Mouse (Mus musculus): ENCODE results near the gene Mms22l. TPM values are rescaled to one million over a fixed set of nuclear protein-coding genes. Genes with fewer than 3 reads are reported as not detected.
A peak's percentile ranks its signal among the peaks of the same experiment; 100 is the strongest.
"Not testable (repeated sequence)": the region's sequence is repeated elsewhere in the genome, so short reads cannot be mapped to it uniquely, and the experiment has no call there.

Gene Mms22l
- polyA plus RNA-seq, 1 experiment from 2014 or later, result 25.4 TPM

DNA sequence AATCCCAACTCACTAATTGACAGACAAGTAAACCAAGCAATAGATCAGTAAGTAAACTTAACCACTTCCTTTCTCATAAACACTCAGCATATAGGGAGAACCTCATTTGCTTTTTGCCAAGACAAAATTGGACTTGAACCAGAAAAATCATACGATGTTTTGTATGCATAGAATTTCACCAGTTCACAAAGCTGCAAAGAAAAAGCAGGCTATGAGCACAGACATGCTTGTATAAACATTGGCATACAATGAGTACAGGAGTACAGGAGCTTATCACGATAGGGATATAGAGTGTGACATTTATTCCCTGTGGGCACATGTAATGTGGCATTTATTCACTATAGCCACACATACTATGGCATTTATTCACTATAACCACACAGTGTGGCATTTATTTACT, 134.2 kb downstream of the Mms22l start:
- Histone ChIP-seq H3K9me3 (ENCODE audit: control insufficient read depth, low read length) (no peaks in the 10 kb centered on the region), H3K27me3 (ENCODE audit: control insufficient read depth, insufficient read depth, low read depth, low read length) (no peaks in the 10 kb centered on the region), H3K36me3 (ENCODE audit: control insufficient read depth, insufficient read depth, low read length) (no peaks in the 10 kb centered on the region), H3K9ac (ENCODE audit: low read length) (no peak overlapping the region), H3K27ac (ENCODE audit: low read length) (peak overlapping the region; percentile 36; the same call in 1 of the 2 replicates), H3K4me1 (replicated peaks; ENCODE audit: control insufficient read depth, insufficient read depth, low read length) (peaks cover 20% of the 10 kb centered on the region), H3K4me2 (ENCODE audit: low read depth, low read length) (no peak overlapping the region), H3K4me3 (ENCODE audit: low read length) (no peak overlapping the region)
- ATAC-seq (ENCODE audit: low read depth), result peak; percentile 57
- 25% methylated on average over 2 of the region's 2 CpGs for WGBS

DNA sequence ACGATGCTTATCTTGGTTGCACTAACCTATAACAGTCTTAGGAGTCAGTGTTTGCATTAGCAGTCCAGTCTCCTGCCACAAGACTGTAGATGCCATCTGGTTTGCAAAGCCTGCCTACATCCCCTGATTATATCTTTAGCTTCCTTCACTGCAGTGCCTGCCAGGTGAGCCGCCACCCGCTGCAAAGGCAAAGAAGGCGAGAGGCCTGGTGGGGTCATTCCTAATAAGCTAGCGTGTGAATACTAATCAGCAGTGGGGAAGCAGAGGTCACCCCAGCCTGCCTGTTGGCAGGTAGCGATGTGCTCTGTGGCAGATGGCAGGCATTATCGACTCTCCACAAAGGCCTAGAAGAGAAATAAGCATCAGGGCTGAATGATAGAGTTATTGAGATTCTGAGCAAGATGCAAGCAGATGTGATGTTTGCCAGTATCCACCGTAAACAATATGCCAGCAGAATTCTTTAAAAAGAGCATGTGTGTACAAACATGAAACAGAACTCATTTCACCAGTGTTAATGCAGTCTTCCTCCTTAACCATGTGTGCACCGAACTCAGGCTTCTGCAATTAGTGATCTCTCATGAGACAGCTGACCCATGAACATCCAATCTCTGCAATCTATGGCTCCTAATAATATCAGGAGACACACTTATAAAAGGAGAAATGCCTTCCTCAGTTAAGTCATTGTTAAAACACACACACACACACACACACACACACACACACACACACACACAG, 135.1 kb downstream of the Mms22l start:
- no peak overlapping the region for H3K27ac ChIP-seq (ENCODE audit: low read length)
- no peaks in the 10 kb centered on the region for H3K27me3 ChIP-seq (ENCODE audit: control insufficient read depth, insufficient read depth, low read depth, low read length)
- no peak for ATAC-seq (ENCODE audit: low read depth)
- no peak overlapping the region for H3K4me2 ChIP-seq (ENCODE audit: low read depth, low read length)
- no peaks in the 10 kb centered on the region for H3K9me3 ChIP-seq (ENCODE audit: control insufficient read depth, low read length)
- WGBS, result 70% methylated on average over 9 of the region's 9 CpGs
- H3K4me3 ChIP-seq (ENCODE audit: low read length), result no peak overlapping the region
- no peaks in the 10 kb centered on the region for H3K36me3 ChIP-seq (ENCODE audit: control insufficient read depth, insufficient read depth, low read length)
- no peak overlapping the region for H3K9ac ChIP-seq (ENCODE audit: low read length)
- H3K4me1 ChIP-seq (replicated peaks; ENCODE audit: control insufficient read depth, insufficient read depth, low read length), result peaks cover 18% of the 10 kb centered on the region

DNA sequence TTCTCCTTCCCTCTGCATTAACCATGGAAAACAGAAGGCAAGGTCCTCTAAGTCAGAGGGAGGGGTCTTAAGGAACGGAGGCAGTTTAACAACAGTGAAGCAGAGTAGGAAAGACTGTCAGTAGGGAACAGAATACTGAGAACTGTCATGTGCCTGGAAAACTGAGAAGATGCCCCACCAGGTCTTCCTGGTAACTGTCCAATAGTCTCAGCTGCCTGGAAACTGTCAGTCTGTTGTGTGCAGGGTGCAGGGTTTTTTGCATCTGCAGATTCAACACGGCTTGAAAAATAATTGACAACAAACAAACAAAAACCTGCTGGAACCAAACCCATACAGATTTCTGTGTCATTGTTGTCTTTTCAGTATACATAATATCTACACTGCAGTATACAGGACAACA, 146.1 kb downstream of the Mms22l start:
- Histone ChIP-seq H3K27ac (ENCODE audit: low read length) (no peak overlapping the region), H3K4me1 (replicated peaks; ENCODE audit: control insufficient read depth, insufficient read depth, low read length) (no peaks in the 10 kb centered on the region), H3K4me3 (ENCODE audit: low read length) (no peak overlapping the region), H3K4me2 (ENCODE audit: low read depth, low read length) (no peak overlapping the region), H3K36me3 (ENCODE audit: control insufficient read depth, insufficient read depth, low read length) (no peaks in the 10 kb centered on the region), H3K9ac (ENCODE audit: low read length) (no peak overlapping the region), H3K9me3 (ENCODE audit: control insufficient read depth, low read length) (no peaks in the 10 kb centered on the region), H3K27me3 (ENCODE audit: control insufficient read depth, insufficient read depth, low read depth, low read length) (no peaks in the 10 kb centered on the region)
- 87% methylated on average over 2 of the region's 2 CpGs for WGBS
- ATAC-seq (ENCODE audit: low read depth), result no peak

DNA sequence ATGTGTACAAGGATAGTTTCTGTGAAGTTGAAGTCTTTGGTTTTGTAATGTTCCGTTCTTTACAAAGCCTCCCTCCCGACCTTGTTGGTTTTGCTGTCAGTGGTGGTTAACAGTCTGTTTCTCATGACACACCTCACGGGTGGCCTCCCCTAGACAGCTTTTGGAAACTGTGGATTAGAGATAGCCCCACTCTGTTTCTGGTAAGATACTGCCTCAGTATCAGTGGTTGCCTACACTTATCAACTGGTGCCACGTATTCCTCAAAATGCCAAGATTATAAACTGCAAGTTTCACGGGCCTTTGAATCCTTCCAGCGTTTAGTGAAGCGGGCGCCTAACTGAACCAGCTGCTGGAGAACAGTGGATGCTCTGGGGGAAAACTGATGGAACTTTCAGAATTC, 148.5 kb downstream of the Mms22l start:
- H3K9ac ChIP-seq (ENCODE audit: low read length); ATAC-seq (ENCODE audit: low read depth); H3K27me3 ChIP-seq (ENCODE audit: control insufficient read depth, insufficient read depth, low read depth, low read length); H3K27ac ChIP-seq (ENCODE audit: low read length); H3K4me1 ChIP-seq (replicated peaks; ENCODE audit: control insufficient read depth, insufficient read depth, low read length); H3K36me3 ChIP-seq (ENCODE audit: control insufficient read depth, insufficient read depth, low read length); H3K9me3 ChIP-seq (ENCODE audit: control insufficient read depth, low read length); H3K4me2 ChIP-seq (ENCODE audit: low read depth, low read length); H3K4me3 ChIP-seq (ENCODE audit: low read length): not testable (repeated sequence)
- WGBS, result 81% methylated on average over 6 of the region's 8 CpGs
